Mouse (Mus musculus) MEL (cell line): Measurements from ENCODE around the gene Trpm3. TPM values are rescaled to one million over a fixed set of nuclear protein-coding genes. Genes with fewer than 3 reads are reported as not detected.

Experiments used
- DNase-seq: peaks from one replicate; pipeline ENCODE4 v3.0.0; 2011; ENCODE audit warnings: low read depth, low spot score
- H3K27ac ChIP-seq: 2 replicates; pipeline ENCODE4 v1.5.1; 2012; ENCODE audit warnings: low read depth, mild to moderate bottlenecking, control low read depth, low read length, moderate library complexity; ENCODE audit not compliant: control insufficient read depth
- H3K27me3 ChIP-seq, 2 experiments: fragments of 150-350 bp in 1 of 2; sonication (generic) in 1 of 2; 2 replicates each; pipeline ENCODE4 v1.6.1; 2012; ENCODE audit warnings: low read length in 2 of 2, mild to moderate bottlenecking in 2 of 2, improper control_type of control experiment in 1 of 2, moderate library complexity in 1 of 2; ENCODE audit not compliant: insufficient read depth in 2 of 2, control insufficient read depth in 1 of 2
- H3K36me3 ChIP-seq, 2 experiments: 2 replicates each; pipeline ENCODE4 v1.6.1; 2012 to 2014; ENCODE audit warnings: low read length in 2 of 2, improper control_type of control experiment in 1 of 2, inconsistent platforms in 1 of 2, mild to moderate bottlenecking in 1 of 2; ENCODE audit not compliant: insufficient read depth in 2 of 2, control insufficient read depth in 1 of 2
- H3K4me1 ChIP-seq, 2 experiments: fragments of 150-350 bp in 1 of 2; sonication (generic) in 1 of 2; 2 replicates each; pipeline ENCODE4 v1.6.1; 2012; ENCODE audit warnings: low read length in 2 of 2, improper control_type of control experiment in 1 of 2, mild to moderate bottlenecking in 1 of 2; ENCODE audit not compliant: insufficient read depth in 2 of 2, control insufficient read depth in 1 of 2
- H3K4me3 ChIP-seq, 2 experiments: fragments of 150-350 bp in 1 of 2; sonication (generic) in 1 of 2; 2 replicates each; pipeline ENCODE4 v1.5.1; 2012; ENCODE audit warnings: low read depth in 2 of 2, low read length in 2 of 2, mild to moderate bottlenecking in 2 of 2, moderate library complexity in 2 of 2, control low read depth in 1 of 2, improper control_type of control experiment in 1 of 2; ENCODE audit not compliant: control insufficient read depth in 1 of 2, insufficient read depth in 1 of 2
- H3K79me2 ChIP-seq: 2 replicates; pipeline ENCODE4 v1.6.1; 2012; ENCODE audit warnings: mild to moderate bottlenecking, low read length, moderate library complexity; ENCODE audit not compliant: control insufficient read depth, poor library complexity, insufficient read depth
- H3K9ac ChIP-seq: 2 replicates; pipeline ENCODE4 v1.6.1; 2012; ENCODE audit warnings: low read depth, mild to moderate bottlenecking, control low read depth, low read length, moderate library complexity; ENCODE audit not compliant: control insufficient read depth, poor library complexity, severe bottlenecking
- H3K9me3 ChIP-seq: fragments of 150-350 bp; sonication (generic); replicated peaks from 2 replicates; pipeline ENCODE4 v1.6.1; 2012; ENCODE audit warnings: mild to moderate bottlenecking, low read length, improper control_type of control experiment, moderate library complexity; ENCODE audit not compliant: insufficient read depth
- CHD1 ChIP-seq: IDR thresholded peaks from 2 replicates; pipeline ENCODE4 v1.6.1; 2012; ENCODE audit warnings: low read depth, mild to moderate bottlenecking, inconsistent platforms, low read length, improper control_type of control experiment
- CHD2 ChIP-seq: IDR thresholded peaks from 2 replicates; pipeline ENCODE4 v1.6.1; 2011; ENCODE audit warnings: low read length, improper control_type of control experiment
- CTCF ChIP-seq, 3 experiments: IDR thresholded peaks in 2 of 3; conservative IDR thresholded peaks in 1 of 3; 2 replicates each; pipeline ENCODE4 v1.5.1; 2011 to 2012; ENCODE audit warnings: low read length in 3 of 3, low read depth in 2 of 3, mild to moderate bottlenecking in 2 of 3, improper control_type of control experiment in 1 of 3, inconsistent platforms in 1 of 3, mixed read lengths in 1 of 3, moderate library complexity in 1 of 3; ENCODE audit not compliant: control insufficient read depth in 1 of 3, insufficient read depth in 1 of 3, poor library complexity in 1 of 3, severe bottlenecking in 1 of 3
- ETS1 ChIP-seq: IDR thresholded peaks from 2 replicates; pipeline ENCODE4 v1.6.1; 2012; ENCODE audit warnings: low read depth, mild to moderate bottlenecking, inconsistent platforms, low read length, improper control_type of control experiment, moderate library complexity
- GABPA ChIP-seq: IDR thresholded peaks from 2 replicates; pipeline ENCODE4 v1.6.1; 2012; ENCODE audit warnings: low read depth, mild to moderate bottlenecking, inconsistent platforms, low read length, improper control_type of control experiment, moderate library complexity
- GATA1 ChIP-seq: IDR thresholded peaks from 2 replicates; pipeline ENCODE4 v1.6.1; 2011; ENCODE audit warnings: low read depth, low read length, improper control_type of control experiment
- HCFC1 ChIP-seq: IDR thresholded peaks from 2 replicates; pipeline ENCODE4 v1.6.1; 2012; ENCODE audit warnings: low read depth, mild to moderate bottlenecking, inconsistent platforms, low read length, improper control_type of control experiment, moderate library complexity
- KAT2A ChIP-seq: conservative IDR thresholded peaks from 2 replicates; pipeline ENCODE4 v1.6.1; 2012; ENCODE audit warnings: low read depth, low read length, improper control_type of control experiment, inconsistent platforms
- MAX ChIP-seq: IDR thresholded peaks from 2 replicates; pipeline ENCODE4 v1.6.1; 2011; ENCODE audit warnings: low read length, improper control_type of control experiment
- MYC ChIP-seq: IDR thresholded peaks from 2 replicates; pipeline ENCODE4 v1.6.1; 2011; ENCODE audit warnings: low read depth, mild to moderate bottlenecking, low read length, improper control_type of control experiment, moderate library complexity
- NRF1 ChIP-seq: IDR thresholded peaks from 2 replicates; pipeline ENCODE4 v1.6.1; 2014; ENCODE audit warnings: low read depth, mild to moderate bottlenecking, inconsistent platforms, low read length, improper control_type of control experiment, moderate library complexity; ENCODE audit not compliant: poor library complexity, insufficient read depth, severe bottlenecking
- RCOR1 ChIP-seq: IDR thresholded peaks from 2 replicates; pipeline ENCODE4 v1.6.1; 2012; ENCODE audit warnings: low read depth, mild to moderate bottlenecking, inconsistent platforms, low read length, improper control_type of control experiment
- SIN3A ChIP-seq: IDR thresholded peaks from 2 replicates; pipeline ENCODE4 v1.6.1; 2012; ENCODE audit warnings: low read length, improper control_type of control experiment, inconsistent platforms
- SMC3 ChIP-seq: IDR thresholded peaks from 2 replicates; pipeline ENCODE4 v1.6.1; 2011; ENCODE audit warnings: low read depth, low read length, improper control_type of control experiment
- TCF12 ChIP-seq: IDR thresholded peaks from 2 replicates; pipeline ENCODE4 v1.6.1; 2014; ENCODE audit warnings: low read depth, mild to moderate bottlenecking, inconsistent platforms, low read length, improper control_type of control experiment, moderate library complexity
- USF1 ChIP-seq: IDR thresholded peaks from 2 replicates; pipeline ENCODE4 v1.6.1; 2014; ENCODE audit warnings: low read depth, mild to moderate bottlenecking, inconsistent platforms, low read length, improper control_type of control experiment, moderate library complexity
- USF2 ChIP-seq, 2 experiments: IDR thresholded peaks; 2 replicates each; pipeline ENCODE4 v1.6.1; 2011 to 2012; ENCODE audit warnings: improper control_type of control experiment in 2 of 2, low read length in 2 of 2, borderline replicate concordance in 1 of 2, inconsistent platforms in 1 of 2, low read depth in 1 of 2, mild to moderate bottlenecking in 1 of 2; ENCODE audit not compliant: insufficient read depth in 1 of 2
- ZC3H11A ChIP-seq: IDR thresholded peaks from 2 replicates; pipeline ENCODE4 v1.6.1; 2012; ENCODE audit warnings: low read depth, mild to moderate bottlenecking, inconsistent platforms, low read length, improper control_type of control experiment
- ZMIZ1 ChIP-seq: IDR thresholded peaks from 2 replicates; pipeline ENCODE4 v1.6.1; 2012; ENCODE audit warnings: low read depth, mild to moderate bottlenecking, inconsistent platforms, low read length, improper control_type of control experiment, moderate library complexity
- polyA plus RNA-seq, 2 experiments: library from polyadenylated mRNA; stranded (reverse) in 1 of 2; unstranded in 1 of 2; fragments of >175 nt in 1 of 2; fragments of >200 nt in 1 of 2; gene quantifications; 2 replicates each; pipeline versions ENCODE4 v1.2.1 to v1.2.4; 2012; ENCODE audit warnings: low replicate concordance in 2 of 2, low read depth in 1 of 2; ENCODE audit not compliant: insufficient read length in 2 of 2, insufficient read depth in 1 of 2, missing spikeins in 1 of 2
- total RNA-seq: library from RNA; depleted of rRNA; stranded (reverse); fragments of 300-350 nt; gene quantifications from 2 replicates; pipeline ENCODE4 v1.2.3, GENCODE M21; 2012

Gene Trpm3
- total and polyA plus RNA-seq, 3 experiments: not detected

DNA sequence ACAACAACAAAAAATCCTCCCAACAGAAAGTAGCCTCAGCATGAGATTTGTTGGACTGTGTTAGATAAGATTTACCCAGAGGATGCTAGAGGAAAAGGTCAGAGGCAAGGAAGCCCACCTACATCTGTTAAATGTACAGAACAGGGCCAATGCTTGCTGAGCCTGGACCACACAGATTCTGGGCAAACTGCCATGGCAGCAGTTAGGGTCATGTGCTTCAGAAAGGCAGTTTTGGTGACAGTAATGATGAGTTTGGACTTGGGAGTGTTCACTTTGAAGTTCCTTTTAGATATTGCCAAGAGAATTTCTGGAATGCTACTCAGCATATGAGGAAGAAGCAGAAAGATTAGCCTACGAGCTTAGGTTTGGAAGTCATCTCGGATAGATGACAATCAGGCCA is 580.2 kb downstream of the Trpm3 start:
- H3K9ac ChIP-seq: no peak overlapping the region
- TF ChIP-seq KAT2A: no peak
- TF ChIP-seq CHD2: no peak
- TF ChIP-seq HCFC1: no peak
- TF ChIP-seq CHD1: no peak
- TF ChIP-seq ZC3H11A: no peak
- TF ChIP-seq USF1: no peak
- no peak for TF ChIP-seq TCF12
- TF ChIP-seq RCOR1: no peak
- no peak for TF ChIP-seq SMC3
- H3K27ac ChIP-seq: no peak overlapping the region
- DNase-seq: no peak
- no peaks in the 10 kb centered on the region for H3K79me2 ChIP-seq
- no peaks in the 10 kb centered on the region for H3K36me3 ChIP-seq
- H3K4me3 ChIP-seq: no peak overlapping the region
- H3K4me1 ChIP-seq: no peaks in the 10 kb centered on the region
- H3K9me3 ChIP-seq: no peaks in the 10 kb centered on the region
- H3K27me3 ChIP-seq: no peaks in the 10 kb centered on the region

DNA sequence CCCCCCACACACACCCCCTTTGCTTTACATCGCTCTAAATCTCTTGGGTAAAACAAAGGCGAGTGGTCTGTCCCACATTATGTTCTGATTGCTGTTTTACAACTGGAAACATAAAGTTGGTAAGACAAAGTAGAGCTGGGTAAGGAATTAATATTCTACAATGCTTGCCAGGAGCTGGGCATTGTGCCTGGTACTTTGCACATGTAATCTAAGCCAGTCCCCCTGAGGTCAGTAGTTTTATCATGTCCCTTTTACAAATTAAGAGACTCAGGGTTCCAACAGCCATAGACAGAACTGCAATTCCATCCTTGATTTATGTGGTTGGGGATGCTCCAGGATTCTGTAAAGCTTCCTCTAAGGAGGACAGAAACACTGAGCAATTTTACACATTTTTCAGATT is 591.0 kb downstream of the Trpm3 start:
- no peak for DNase-seq
- Histone ChIP-seq H3K27me3 (no peaks in the 10 kb centered on the region), H3K36me3 (no peaks in the 10 kb centered on the region), H3K9ac (no peak overlapping the region), H3K27ac (no peak overlapping the region), H3K9me3 (no peaks in the 10 kb centered on the region), H3K4me1 (no peaks in the 10 kb centered on the region), H3K4me3 (no peak overlapping the region), H3K79me2 (no peaks in the 10 kb centered on the region)
- TF ChIP-seq NRF1 (no peak), ETS1 (no peak), ZMIZ1 (no peak), GABPA (no peak), CTCF (IDR thresholded peaks at IDR 0.05 in 2 of 3, conservative IDR thresholded peaks at IDR 0.05 in 1 of 3; ENCODE audit: control insufficient read depth in 1 of 3, insufficient read depth in 1 of 3, low read depth in 2 of 3, low read length in 3 of 3, poor library complexity in 1 of 3, severe bottlenecking in 1 of 3) (no peak), MAX (no peak), TCF12 (no peak), SIN3A (no peak), GATA1 (no peak)

DNA sequence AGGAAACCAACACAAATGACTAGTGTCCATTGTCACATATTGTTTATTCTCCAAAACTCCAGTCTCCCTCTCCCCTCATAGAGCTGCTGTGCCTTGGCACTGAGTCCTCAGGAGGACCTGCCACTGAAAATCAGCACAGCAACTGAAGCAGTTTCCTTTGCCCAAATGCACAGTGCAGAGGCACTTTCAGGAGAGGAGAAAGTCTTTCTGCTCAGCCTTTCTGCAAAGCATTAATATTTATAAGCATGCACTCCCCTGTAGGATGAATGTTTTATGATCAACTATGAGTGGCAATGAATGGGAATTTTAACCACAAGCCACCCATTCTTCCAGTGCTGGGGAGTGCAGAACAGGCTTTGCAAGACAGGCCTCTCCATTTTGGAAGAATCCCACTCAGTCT is 592.1 kb downstream of the Trpm3 start:
- Histone ChIP-seq H3K27ac (no peak overlapping the region), H3K9me3 (no peaks in the 10 kb centered on the region), H3K4me3 (no peak overlapping the region), H3K79me2 (no peaks in the 10 kb centered on the region), H3K9ac (no peak overlapping the region), H3K4me1 (no peaks in the 10 kb centered on the region), H3K27me3 (no peaks in the 10 kb centered on the region)
- DNase-seq: no peak
- no peak for TF ChIP-seq HCFC1
- no peak for TF ChIP-seq GABPA
- no peak for TF ChIP-seq ZC3H11A
- no peak for TF ChIP-seq USF2 (IDR thresholded peaks at IDR 0.05; ENCODE audit: borderline replicate concordance in 1 of 2, insufficient read depth in 1 of 2, low read depth in 1 of 2, low read length in 2 of 2)
- no peak for TF ChIP-seq GATA1
- TF ChIP-seq MYC: no peak
- TF ChIP-seq, all 39 proteins: peak for 0
- H3K36me3 ChIP-seq: no peaks in the 10 kb centered on the region
